Mouse (Mus musculus) liver, embryonic 16.5 days (tissue): ENCODE measurements around the gene Dlgap1. TPM values are rescaled to one million over a fixed set of nuclear protein-coding genes. Genes with fewer than 3 reads are reported as not detected.

ENCODE experiments used
- ATAC-seq: fragments of 200-750 bp; cut with Nextera tagmentation; 2 replicates; pipeline ENCODE4 v1.8.0; 2017; ENCODE audit warnings: low read depth, mild to moderate bottlenecking, moderate number of reproducible peaks, moderate library complexity
- H3K27ac ChIP-seq: fragments of 300-500 bp; sonication (generic); 2 replicates; pipeline ENCODE4 v1.5.1; 2014; ENCODE audit warnings: mild to moderate bottlenecking, low read length
- H3K27me3 ChIP-seq: fragments of 300-500 bp; sonication (generic); 2 replicates; pipeline ENCODE4 v1.6.1; 2014; ENCODE audit warnings: low read depth, low read length, mixed read lengths; ENCODE audit not compliant: control insufficient read depth, insufficient read depth
- H3K36me3 ChIP-seq: fragments of 300-500 bp; sonication (generic); 2 replicates; pipeline ENCODE4 v1.6.1; 2014; ENCODE audit warnings: mild to moderate bottlenecking; ENCODE audit not compliant: control insufficient read depth, insufficient read depth
- H3K4me1 ChIP-seq: fragments of 300-500 bp; sonication (generic); 2 replicates; pipeline ENCODE4 v1.6.1; 2014; ENCODE audit warnings: low read depth, low read length, mixed read lengths; ENCODE audit not compliant: control insufficient read depth
- H3K4me2 ChIP-seq: fragments of 300-500 bp; sonication (generic); 2 replicates; pipeline ENCODE4 v1.6.1; 2014; ENCODE audit warnings: low read depth, low read length, mixed read lengths
- H3K4me3 ChIP-seq: fragments of 300-500 bp; sonication (generic); 2 replicates; pipeline ENCODE4 v1.5.1; 2014; ENCODE audit warnings: low read depth, mild to moderate bottlenecking, low read length
- H3K9ac ChIP-seq: fragments of 300-500 bp; sonication (generic); 2 replicates; pipeline ENCODE4 v1.6.1; 2014; ENCODE audit warnings: low read depth, low read length
- H3K9me3 ChIP-seq: fragments of 300-500 bp; sonication (generic); replicated peaks from 2 replicates; pipeline ENCODE4 v1.6.1; 2016; ENCODE audit warnings: low read length; ENCODE audit not compliant: control insufficient read depth
- WGBS: fragments of 180-500 bp; shearing (Covaris S2); extraction: QIAGEN DNeasy Blood & Tissue Kit; methylation state at CpG from one replicate; pipeline ENCODE4 v1.1.7; 2014; ENCODE audit not compliant: insufficient replicate concordance; 5-methylcytosine and 5-hydroxymethylcytosine counted together
- polyA plus RNA-seq: library from polyadenylated mRNA; unstranded; fragments of >200 nt; fragmentation: Nextera tagmentation; extraction: Ambion mirVana; gene quantifications from 2 replicates; pipeline ENCODE4 v1.2.1, GENCODE M21; 2015

The Dlgap1 gene
- polyA plus RNA-seq, 1 experiment from 2014 or later = 0.09 TPM

GRCm38 (mm10) chr17:70472162-70472561 is 503.3 kb downstream of the Dlgap1 start:
- Histone ChIP-seq H3K9ac (no peak overlapping the region), H3K27ac (no peak overlapping the region), H3K27me3 (no peaks in the 10 kb centered on the region), H3K4me1 (no peaks in the 10 kb centered on the region), H3K4me2 (no peak overlapping the region), H3K36me3 (no peaks in the 10 kb centered on the region), H3K4me3 (no peak overlapping the region), H3K9me3 (no peaks in the 10 kb centered on the region)
- ATAC-seq = no peak
- 65% methylated on average over 7 of the region's 7 CpGs for WGBS

- no peak overlapping the region for H3K4me3 ChIP-seq
- H3K27me3 ChIP-seq = no peaks in the 10 kb centered on the region
- no peak for ATAC-seq
- H3K36me3 ChIP-seq = no peaks in the 10 kb centered on the region
- WGBS = 58% methylated on average over 4 of the region's 4 CpGs
- no peak overlapping the region for H3K4me2 ChIP-seq
- no peaks in the 10 kb centered on the region for H3K9me3 ChIP-seq
- H3K27ac ChIP-seq = no peak overlapping the region
- no peaks in the 10 kb centered on the region for H3K4me1 ChIP-seq
- H3K9ac ChIP-seq = no peak overlapping the region
These were observed 505.0 kb downstream of the Dlgap1 start for GRCm38 (mm10) chr17:70473871-70474270.

- H3K27ac ChIP-seq = no peak overlapping the region
- H3K4me1 ChIP-seq = no peaks in the 10 kb centered on the region
- no peaks in the 10 kb centered on the region for H3K9me3 ChIP-seq
- no peak for ATAC-seq
- H3K4me3 ChIP-seq = no peak overlapping the region
- 64% methylated on average over 4 of the region's 4 CpGs for WGBS
- no peaks in the 10 kb centered on the region for H3K27me3 ChIP-seq
- no peaks in the 10 kb centered on the region for H3K36me3 ChIP-seq
- no peak overlapping the region for H3K9ac ChIP-seq
- no peak overlapping the region for H3K4me2 ChIP-seq
These were observed 514.8 kb downstream of the Dlgap1 start for GRCm38 (mm10) chr17:70483716-70484115.

GRCm38 (mm10) chr17:70485668-70486067 is 516.8 kb downstream of the Dlgap1 start:
- Histone ChIP-seq H3K4me1 (no peaks in the 10 kb centered on the region), H3K27ac (no peak overlapping the region), H3K9ac (no peak overlapping the region), H3K27me3 (no peaks in the 10 kb centered on the region), H3K4me2 (no peak overlapping the region), H3K9me3 (no peaks in the 10 kb centered on the region), H3K4me3 (no peak overlapping the region), H3K36me3 (no peaks in the 10 kb centered on the region)
- WGBS = 59% methylated on average over 4 of the region's 4 CpGs
- no peak for ATAC-seq

GRCm38 (mm10) chr17:70486259-70486658 is 517.4 kb downstream of the Dlgap1 start:
- H3K4me1 ChIP-seq = no peaks in the 10 kb centered on the region
- ATAC-seq = no peak
- WGBS = 24% methylated on average over 7 of the region's 7 CpGs
- no peak overlapping the region for H3K4me3 ChIP-seq
- H3K9me3 ChIP-seq = no peaks in the 10 kb centered on the region
- H3K9ac ChIP-seq = no peak overlapping the region
- H3K27me3 ChIP-seq = no peaks in the 10 kb centered on the region
- H3K27ac ChIP-seq = no peak overlapping the region
- H3K4me2 ChIP-seq = no peak overlapping the region
- no peaks in the 10 kb centered on the region for H3K36me3 ChIP-seq

- no peak for ATAC-seq
These were observed 518.0 kb downstream of the Dlgap1 start for GRCm38 (mm10) chr17:70486831-70487230.

GRCm38 (mm10) chr17:70488784-70489265 is 520.0 kb downstream of the Dlgap1 start:
- Histone ChIP-seq H3K4me1 (no peaks in the 10 kb centered on the region), H3K36me3 (no peaks in the 10 kb centered on the region), H3K4me3 (no peak overlapping the region), H3K27ac (no peak overlapping the region), H3K27me3 (no peaks in the 10 kb centered on the region), H3K4me2 (no peak overlapping the region), H3K9me3 (no peaks in the 10 kb centered on the region), H3K9ac (no peak overlapping the region)
- 0 out of 2 replicates have a peak, but pooled peaks have one; percentile 24 for ATAC-seq
- WGBS = 16% methylated on average over 7 of the region's 7 CpGs

More at GRCm38 (mm10) chr17:70486831-70487230, 518.0 kb downstream of the Dlgap1 start:
- H3K27me3 ChIP-seq = no peaks in the 10 kb centered on the region
- no peaks in the 10 kb centered on the region for H3K36me3 ChIP-seq
- 65% methylated on average over 10 of the region's 10 CpGs for WGBS
- H3K9me3 ChIP-seq = no peaks in the 10 kb centered on the region
- H3K27ac ChIP-seq = no peak overlapping the region
- H3K9ac ChIP-seq = no peak overlapping the region
- no peak overlapping the region for H3K4me3 ChIP-seq
- no peaks in the 10 kb centered on the region for H3K4me1 ChIP-seq
- no peak overlapping the region for H3K4me2 ChIP-seq

- no peak overlapping the region for H3K4me2 ChIP-seq
- H3K4me1 ChIP-seq = no peaks in the 10 kb centered on the region
- H3K36me3 ChIP-seq = no peaks in the 10 kb centered on the region
- H3K4me3 ChIP-seq = no peak overlapping the region
- H3K9me3 ChIP-seq = no peaks in the 10 kb centered on the region
- ATAC-seq = no peak
- H3K9ac ChIP-seq = no peak overlapping the region
- H3K27ac ChIP-seq = no peak overlapping the region
- H3K27me3 ChIP-seq = no peaks in the 10 kb centered on the region
- WGBS = 64% methylated on average over 4 of the region's 4 CpGs
These were observed 522.7 kb downstream of the Dlgap1 start for GRCm38 (mm10) chr17:70491575-70491974.

GRCm38 (mm10) chr17:70494338-70494737 is 525.5 kb downstream of the Dlgap1 start:
- H3K27ac ChIP-seq = no peak overlapping the region
- no peak overlapping the region for H3K9ac ChIP-seq
- no peak overlapping the region for H3K4me2 ChIP-seq
- no peak overlapping the region for H3K4me3 ChIP-seq
- no peak for ATAC-seq
- no peaks in the 10 kb centered on the region for H3K36me3 ChIP-seq
- no peaks in the 10 kb centered on the region for H3K4me1 ChIP-seq
- no peaks in the 10 kb centered on the region for H3K27me3 ChIP-seq
- H3K9me3 ChIP-seq = no peaks in the 10 kb centered on the region
- 63% methylated on average over 4 of the region's 4 CpGs for WGBS
